Mouse (Mus musculus) NIH3T3 (cell line): ENCODE measurements around the gene Sox12.

Experiments used
- DNase-seq: peaks from one replicate; pipeline ENCODE4 v3.0.0-alpha.2; 2012; ENCODE audit warnings: low read depth

The Sox12 gene

GRCm38 (mm10) chr2:152357254-152357653 is 40.6 kb downstream of the Sox12 start:
- no peak for DNase-seq

GRCm38 (mm10) chr2:152349842-152350540 is 47.9 kb downstream of the Sox12 start:
- peak; percentile 96 for DNase-seq

- no peak for DNase-seq
Observed at GRCm38 (mm10) chr2:152349205-152349604, 48.7 kb downstream of the Sox12 start.

- DNase-seq = no peak
Observed at GRCm38 (mm10) chr2:152347722-152348121, 50.1 kb downstream of the Sox12 start.

- DNase-seq = peak; percentile 71
Observed at GRCm38 (mm10) chr2:152346776-152347465, 50.9 kb downstream of the Sox12 start.

- DNase-seq = no peak
Observed at GRCm38 (mm10) chr2:152345393-152345792, 52.5 kb downstream of the Sox12 start.

- DNase-seq = no peak
Observed at GRCm38 (mm10) chr2:152344909-152345308, 53.0 kb downstream of the Sox12 start.

- DNase-seq = no peak
Observed at GRCm38 (mm10) chr2:152344361-152344760, 53.5 kb downstream of the Sox12 start.
